20 mouse cellular contexts compared by ENCODE assay signal in the genomic region with DNA sequence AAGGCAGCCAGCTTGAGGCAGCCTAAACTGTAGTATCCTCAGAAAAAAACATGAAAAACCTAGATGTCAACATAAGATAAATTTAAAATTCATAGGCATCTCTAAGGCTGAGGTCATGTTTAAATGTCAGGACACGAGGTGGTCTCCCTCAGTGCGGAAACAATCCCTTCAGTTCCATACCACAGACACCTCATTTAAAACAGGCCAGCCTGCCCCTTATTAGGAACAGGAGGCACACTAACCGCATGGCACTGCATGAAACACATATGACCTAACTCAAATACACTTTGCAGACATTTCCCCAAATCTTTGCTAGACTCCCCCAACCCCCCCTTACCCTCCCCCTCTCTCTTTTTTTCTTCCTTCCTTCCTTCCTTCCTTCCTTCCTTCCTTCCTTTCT. TPM values are rescaled to one million over a fixed set of nuclear protein-coding genes. Genes with fewer than 3 reads are reported as not detected.
DNase-seq lines count a peak whose midpoint lies in the region; ATAC-seq and TF ChIP-seq lines count a peak whose summit lies in the region.
"Had no signal": no experiment of that assay in that cellular context is flagged by ENCODE, and none has a peak within 500 bp of the region (broad histone marks: within the 10 kb centered on the region; RNA-seq: fewer than 3 reads in every experiment).

No protein-coding gene starts in this region.

- H3K27me3 ChIP-seq in heart, embryonic 15.5 days: no peaks in the 10 kb centered on the region
- no peaks in the 10 kb centered on the region for H3K27me3 ChIP-seq in stomach, embryonic 14.5 days (ENCODE audit: control insufficient read depth, insufficient read depth, low read length)
- H3K27me3 ChIP-seq in stomach, postnatal 0 days (ENCODE audit: control insufficient read depth, insufficient read depth, low read length): no peaks in the 10 kb centered on the region
- no peaks in the 10 kb centered on the region for H3K27me3 ChIP-seq in limb, embryonic 11.5 days (ENCODE audit: control insufficient read depth, insufficient read depth, low read length)
- no peaks in the 10 kb centered on the region for H3K27me3 ChIP-seq in kidney, adult 2 months (replicated peaks; ENCODE audit: control insufficient read depth, insufficient read depth, low read length)
- H3K27me3 ChIP-seq: kidney, embryonic 15.5 days; limb, embryonic 13.5 days; liver, embryonic 15.5 days had no signal

- no peak overlapping the region for H3K4me3 ChIP-seq in heart, embryonic 15.5 days
- H3K4me3 ChIP-seq in stomach, embryonic 14.5 days (ENCODE audit: low read depth, low read length): no peak overlapping the region
- H3K4me3 ChIP-seq in stomach, postnatal 0 days (ENCODE audit: low read depth, low read length): no peak overlapping the region
- no peak overlapping the region for H3K4me3 ChIP-seq in limb, embryonic 11.5 days (ENCODE audit: low read depth, low read length)
- no peak overlapping the region for H3K4me3 ChIP-seq in kidney, adult 2 months (ENCODE audit: insufficient read depth, low read depth, low read length)
- H3K4me3 ChIP-seq: kidney, embryonic 15.5 days; limb, embryonic 13.5 days; liver, embryonic 15.5 days had no signal

- no peak for TF ChIP-seq EP300 in stomach, postnatal 0 days (optimal IDR thresholded peaks at IDR 0.05)

- no peak for ATAC-seq in heart, embryonic 15.5 days (replicated peaks; ENCODE audit: insufficient number of reproducible peaks, insufficient read depth, low FRiP score, low read depth)
- no peak for ATAC-seq in stomach, embryonic 14.5 days (ENCODE audit: insufficient number of reproducible peaks, insufficient read depth, low FRiP score, low read depth)
- no peak for ATAC-seq in stomach, postnatal 0 days (ENCODE audit: low FRiP score, low TSS enrichment)
- ATAC-seq in limb, embryonic 11.5 days (ENCODE audit: insufficient number of reproducible peaks, low FRiP score, low TSS enrichment, low read depth): no peak

- TF ChIP-seq CTCF in stomach, postnatal 0 days (IDR thresholded peaks at IDR 0.05; ENCODE audit: low read depth): no peak
- TF ChIP-seq CTCF in kidney, adult 2 months (conservative IDR thresholded peaks at IDR 0.05; ENCODE audit: insufficient read depth, insufficient read length, low read depth, low read length): no peak

- H3K4me2 ChIP-seq in heart, embryonic 15.5 days: no peak overlapping the region
- H3K4me2 ChIP-seq in stomach, embryonic 14.5 days (replicated peaks; ENCODE audit: low read depth, low read length): no peak overlapping the region
- H3K4me2 ChIP-seq in stomach, postnatal 0 days (replicated peaks; ENCODE audit: low read depth): no peak overlapping the region
- H3K4me2 ChIP-seq in limb, embryonic 11.5 days (ENCODE audit: low read depth, severe bottlenecking): no peak overlapping the region
- H3K4me2 ChIP-seq: kidney, embryonic 15.5 days; liver, embryonic 15.5 days had no signal

- peaks cover 51% of the 10 kb centered on the region for H3K4me1 ChIP-seq in heart, embryonic 15.5 days (replicated peaks)
- peaks cover 4% of the 10 kb centered on the region for H3K4me1 ChIP-seq in stomach, embryonic 14.5 days (ENCODE audit: control insufficient read depth, insufficient read depth, low read length)
- 0 out of 2 replicates have a peak, but pooled peaks cover 2% of the 10 kb centered on the region for H3K4me1 ChIP-seq in stomach, postnatal 0 days (replicated peaks; ENCODE audit: control insufficient read depth, insufficient read depth)
- peaks cover 27% of the 10 kb centered on the region for H3K4me1 ChIP-seq in limb, embryonic 11.5 days (ENCODE audit: control insufficient read depth, insufficient read depth, low read length)
- peaks cover 13% of the 10 kb centered on the region; the same call in 1 of the 2 replicates for H3K4me1 ChIP-seq in kidney, adult 2 months (ENCODE audit: control insufficient read depth, insufficient read depth, low read length)
- H3K4me1 ChIP-seq: liver, embryonic 15.5 days had no signal

- no peak overlapping the region for H3K9ac ChIP-seq in heart, embryonic 15.5 days
- no peak overlapping the region for H3K9ac ChIP-seq in stomach, embryonic 14.5 days (replicated peaks; ENCODE audit: low read depth, low read length)
- H3K9ac ChIP-seq in stomach, postnatal 0 days (ENCODE audit: low read length): no peak overlapping the region
- H3K9ac ChIP-seq in limb, embryonic 11.5 days (ENCODE audit: low read length): no peak overlapping the region
- H3K9ac ChIP-seq: kidney, embryonic 15.5 days; limb, embryonic 13.5 days; liver, embryonic 15.5 days had no signal

- H3K27ac ChIP-seq in heart, embryonic 15.5 days: 0 out of 2 replicates have a peak overlapping the region, but pooled peaks have one; percentile 45
- H3K27ac ChIP-seq in stomach, embryonic 14.5 days (ENCODE audit: low read length): 0 out of 2 replicates have a peak overlapping the region, but pooled peaks have one; percentile 15
- H3K27ac ChIP-seq in stomach, postnatal 0 days (replicated peaks): no peak overlapping the region
- H3K27ac ChIP-seq in limb, embryonic 11.5 days (replicated peaks; ENCODE audit: low read depth, low read length): no peak overlapping the region
- no peak overlapping the region for H3K27ac ChIP-seq in kidney, adult 2 months (ENCODE audit: insufficient read depth, low read depth, low read length)
- H3K27ac ChIP-seq: liver, embryonic 15.5 days had no signal

- H3K9me3 ChIP-seq in heart, embryonic 15.5 days (replicated peaks): no peaks in the 10 kb centered on the region
- no peaks in the 10 kb centered on the region for H3K9me3 ChIP-seq in stomach, embryonic 14.5 days (ENCODE audit: control insufficient read depth, low read depth, low read length)
- no peaks in the 10 kb centered on the region for H3K9me3 ChIP-seq in stomach, postnatal 0 days (ENCODE audit: control insufficient read depth, low read length)
- no peaks in the 10 kb centered on the region for H3K9me3 ChIP-seq in limb, embryonic 11.5 days (ENCODE audit: control insufficient read depth, low read length)
- H3K9me3 ChIP-seq: G1E; kidney, embryonic 15.5 days; limb, embryonic 13.5 days; liver, embryonic 15.5 days had no signal

- no peak for TF ChIP-seq POLR2A in kidney, adult 2 months (IDR thresholded peaks at IDR 0.05; ENCODE audit: low read depth, low read length)

- 89% methylated on average over 3 of the region's 3 CpGs for WGBS in heart, embryonic 15.5 days
- 70% methylated on average over 3 of the region's 3 CpGs for WGBS in stomach, embryonic 14.5 days
- 57% methylated on average over 3 of the region's 3 CpGs for WGBS in stomach, postnatal 0 days
- WGBS in limb, embryonic 11.5 days: 26% methylated on average over 3 of the region's 3 CpGs
- 89% methylated on average over 3 of the region's 3 CpGs for WGBS in kidney, adult 2 months

- no peak for DNase-seq in heart, postnatal 4 days
- no peak for DNase-seq in stomach, postnatal 0 days (ENCODE audit: low spot score)
- DNase-seq in limb, embryonic 11.5 days (ENCODE audit: low spot score): peak; percentile 41
- no peak for DNase-seq in adrenal gland, postnatal 4 days (ENCODE audit: low spot score in 2 of 2)
- DNase-seq in gastrocnemius, postnatal 14 days: no peak
- no peak for DNase-seq in kidney, adult 2 months
- DNase-seq: adrenal gland, postnatal 14 days; B cell, adult 2 months; cerebellum, postnatal 10 days; embryo, embryonic 11 days; gastrocnemius, postnatal 25 days; lung, postnatal 4 days; right cerebral cortex, postnatal 25 days had no signal

- intact Hi-C loops in gastrocnemius, postnatal 14 days (cut with DNase I; ENCODE audit: low total_unique reads): no loop called here

- H3K36me3 ChIP-seq in heart, embryonic 15.5 days: no peaks in the 10 kb centered on the region
- H3K36me3 ChIP-seq in stomach, embryonic 14.5 days (ENCODE audit: control insufficient read depth, insufficient read depth, low read length): no peaks in the 10 kb centered on the region
- no peaks in the 10 kb centered on the region for H3K36me3 ChIP-seq in stomach, postnatal 0 days (ENCODE audit: control insufficient read depth, insufficient read depth, low read length)
- H3K36me3 ChIP-seq in limb, embryonic 11.5 days (ENCODE audit: control insufficient read depth, insufficient read depth, low read length): no peaks in the 10 kb centered on the region
- H3K36me3 ChIP-seq in kidney, adult 2 months (ENCODE audit: control insufficient read depth, insufficient read depth, low read length): no peaks in the 10 kb centered on the region; the same call in 1 of the 2 replicates
- H3K36me3 ChIP-seq: liver, embryonic 15.5 days had no signal

RNA-seq across cellular contexts. Expression of gene Bcar1, which starts 44.9 kb away (rescaled TPM):
- 40.1 and 45.3 TPM in 2 replicates for polyA plus RNA-seq in heart, embryonic 15.5 days (2015; fragmentation: Nextera tagmentation; extraction: Ambion mirVana)
- 10 to 100 TPM; 62.7 to 65.0 TPM for total RNA-seq in heart, postnatal 4 days (2021)
- 43.5 and 46.5 TPM in 2 replicates for polyA plus RNA-seq in stomach, embryonic 14.5 days (2014; fragmentation: Nextera tagmentation; extraction: Ambion mirVana)
- 22.6 and 27.4 TPM in 2 replicates for polyA plus RNA-seq in stomach, postnatal 0 days (2015; fragmentation: Nextera tagmentation; extraction: Ambion mirVana)
- 40.4 and 47.9 TPM in 2 replicates for polyA plus RNA-seq in limb, embryonic 11.5 days (2014; fragmentation: Nextera tagmentation; extraction: Ambion mirVana)
- 10 to 100 TPM; 94.4 to 94.5 TPM for total RNA-seq in adrenal gland, postnatal 4 days (2021)
- total RNA-seq in gastrocnemius, postnatal 14 days (2021): 10 to 100 TPM; 15.5 to 17.4 TPM
- polyA plus RNA-seq in kidney, adult 2 months (2012; rRNA removed): 115 and 137 TPM in 2 replicates
- total RNA-seq: monocyte, adult 5-6 weeks had no signal

Comparison
In these comparisons a context has a peak if more than half of its experiments do, and no peak if none do; other contexts are left out.
1. H3K27ac ChIP-seq: peak in heart, embryonic 15.5 days (single experiment) and stomach, embryonic 14.5 days (single experiment); none in stomach, postnatal 0 days (single experiment), limb, embryonic 11.5 days (single experiment) and kidney, adult 2 months (single experiment).